Mouse (Mus musculus) embryonic facial prominence, embryonic 15.5 days (tissue): ENCODE results near the gene Cisd3. TPM values are rescaled to one million over a fixed set of nuclear protein-coding genes. Genes with fewer than 3 reads are reported as not detected.
A peak's percentile ranks its signal among the peaks of the same experiment; 100 is the strongest.
"Not testable (repeated sequence)": the region's sequence is repeated elsewhere in the genome, so short reads cannot be mapped to it uniquely, and the experiment has no call there.

Experiments used
- ATAC-seq: fragments of 200-750 bp; cut with Nextera tagmentation; 2 replicates; pipeline ENCODE4 v1.8.0; 2017; ENCODE audit warnings: low read depth, moderate TSS enrichment; ENCODE audit not compliant: insufficient number of reproducible peaks, low FRiP score, low TSS enrichment
- H3K27ac ChIP-seq: fragments of 300-500 bp; sonication (generic); replicated peaks from 2 replicates; pipeline ENCODE4 v1.5.1; 2015; ENCODE audit warnings: mild to moderate bottlenecking, inconsistent platforms
- H3K27me3 ChIP-seq: fragments of 300-500 bp; sonication (generic); 2 replicates; pipeline ENCODE4 v1.6.1; 2015; ENCODE audit warnings: inconsistent platforms
- H3K36me3 ChIP-seq: fragments of 300-500 bp; sonication (generic); 2 replicates; pipeline ENCODE4 v1.6.1; 2015; ENCODE audit warnings: mild to moderate bottlenecking, inconsistent platforms
- H3K4me1 ChIP-seq: fragments of 300-500 bp; sonication (generic); 2 replicates; pipeline ENCODE4 v1.6.1; 2015; ENCODE audit warnings: inconsistent platforms
- H3K4me2 ChIP-seq: fragments of 300-500 bp; sonication (generic); replicated peaks from 2 replicates; pipeline ENCODE4 v1.6.1; 2015; ENCODE audit warnings: mild to moderate bottlenecking, inconsistent platforms
- H3K4me3 ChIP-seq: fragments of 300-500 bp; sonication (generic); replicated peaks from 2 replicates; pipeline ENCODE4 v1.5.1; 2015; ENCODE audit warnings: mild to moderate bottlenecking, inconsistent platforms
- H3K9ac ChIP-seq: fragments of 300-500 bp; sonication (generic); 2 replicates; pipeline ENCODE4 v1.6.1; 2015; ENCODE audit warnings: inconsistent platforms
- H3K9me3 ChIP-seq: fragments of 300-500 bp; sonication (generic); replicated peaks from 2 replicates; pipeline ENCODE4 v1.6.1; 2016; ENCODE audit warnings: inconsistent platforms
- WGBS: fragments of 180-500 bp; shearing (Covaris S2); methylation state at CpG from one replicate; pipeline ENCODE4 v1.1.7; 2015; 5-methylcytosine and 5-hydroxymethylcytosine counted together
- microRNA-seq: library from miRNA; unstranded; fragments of <30 nt; microRNA quantifications from one replicate; pipeline ENCODE4, GENCODE M21; 2016; ENCODE audit warnings: borderline number of aligned reads
- polyA plus RNA-seq: library from polyadenylated mRNA; unstranded; fragments of >200 nt; fragmentation: Nextera tagmentation; extraction: Ambion mirVana; gene quantifications from 2 replicates; pipeline ENCODE4 v1.2.1, GENCODE M21; 2015

Gene Cisd3
- polyA plus RNA-seq, 1 experiment from 2014 or later: 32.7 TPM

GRCm38 (mm10) chr11:97734810-97735209 is 49.2 kb downstream of the Cisd3 start:
- H3K4me2 ChIP-seq, H3K9me3 ChIP-seq, ATAC-seq, H3K27me3 ChIP-seq, H3K27ac ChIP-seq, H3K9ac ChIP-seq, H3K4me3 ChIP-seq: not testable (repeated sequence)
- 82% methylated on average over 5 of the region's 5 CpGs for WGBS
- peaks cover 31% of the 10 kb centered on the region for H3K36me3 ChIP-seq
- peaks cover 24% of the 10 kb centered on the region for H3K4me1 ChIP-seq

GRCm38 (mm10) chr11:97736645-97737044 is 51.0 kb downstream of the Cisd3 start:
- H3K27ac ChIP-seq: no peak overlapping the region
- WGBS: 89% methylated on average over 5 of the region's 5 CpGs
- H3K9me3 ChIP-seq: no peaks in the 10 kb centered on the region
- no peak overlapping the region for H3K4me3 ChIP-seq
- no peak overlapping the region for H3K9ac ChIP-seq
- H3K4me1 ChIP-seq: peaks cover 32% of the 10 kb centered on the region
- H3K36me3 ChIP-seq: peaks cover 15% of the 10 kb centered on the region
- no peaks in the 10 kb centered on the region for H3K27me3 ChIP-seq
- no peak overlapping the region for H3K4me2 ChIP-seq
- ATAC-seq: no peak

GRCm38 (mm10) chr11:97737600-97737999 is 52.0 kb downstream of the Cisd3 start:
- Histone ChIP-seq H3K36me3 (peaks cover 6% of the 10 kb centered on the region; the same call in 1 of the 2 replicates), H3K27ac (peak overlapping the region; percentile 34; the same call in 1 of the 2 replicates), H3K27me3 (no peaks in the 10 kb centered on the region), H3K4me3 (no peak overlapping the region), H3K4me2 (no peak overlapping the region), H3K9me3 (no peaks in the 10 kb centered on the region), H3K9ac (no peak overlapping the region), H3K4me1 (peaks cover 40% of the 10 kb centered on the region)
- WGBS: 42% methylated on average over 4 of the region's 4 CpGs
- ATAC-seq: no peak

Small RNAs within 50 kb of the gene (microRNA-seq; reads per million reads assigned to microRNA genes)
- gene Gm24158 (not detected), gene Mir6927 (not detected)

Other genes starting within 250 kb of the Cisd3 start
- gene 4933428G20Rik, start 185.5 kb upstream of the Cisd3 start, polyA plus RNA-seq: 1.4 and 1.7 TPM in 2 replicates
- gene Srcin1, start 109.6 kb upstream of the Cisd3 start, polyA plus RNA-seq: 2.0 and 2.2 TPM in 2 replicates
- gene Epop, start 56.1 kb upstream of the Cisd3 start, polyA plus RNA-seq: 3.7 and 4.3 TPM in 2 replicates
- gene Mllt6, start 22.4 kb upstream of the Cisd3 start, polyA plus RNA-seq: 2.6 and 3.2 TPM in 2 replicates
- gene Pcgf2, start 14.7 kb downstream of the Cisd3 start, polyA plus RNA-seq: 12.0 and 12.6 TPM in 2 replicates
- gene Psmb3, start 17.6 kb downstream of the Cisd3 start, polyA plus RNA-seq: 440 and 475 TPM in 2 replicates
- gene Pip4k2b, start 58.9 kb downstream of the Cisd3 start, polyA plus RNA-seq: 1.7 and 2.0 TPM in 2 replicates
- gene Cwc25, start 80.7 kb downstream of the Cisd3 start, polyA plus RNA-seq: 18.0 and 20.7 TPM in 2 replicates
- 0.95 TPM in 1 of 2 replicates, not detected in the other for gene 1700001P01Rik, start 90.1 kb downstream of the Cisd3 start, polyA plus RNA-seq
- 567 and 575 TPM in 2 replicates for gene Rpl23, start 96.6 kb downstream of the Cisd3 start, polyA plus RNA-seq
- gene Lasp1, start 113.2 kb downstream of the Cisd3 start, polyA plus RNA-seq: 117 and 121 TPM in 2 replicates
- 6.8 and 7.4 TPM in 2 replicates for gene B230217C12Rik, start 155.0 kb downstream of the Cisd3 start, polyA plus RNA-seq
- gene Fbxo47, start 198.3 kb downstream of the Cisd3 start, polyA plus RNA-seq: 0.39 and 0.57 TPM in 2 replicates